Mouse (Mus musculus) kidney, embryonic 16.5 days (tissue): ENCODE data around the gene Sox14. TPM values are rescaled to one million over a fixed set of nuclear protein-coding genes. Genes with fewer than 3 reads are reported as not detected.

ENCODE experiments used
- polyA plus RNA-seq: library from polyadenylated mRNA; unstranded; fragments of >200 nt; fragmentation: Nextera tagmentation; extraction: Ambion mirVana; gene quantifications from 2 replicates; pipeline ENCODE4 v1.2.1, GENCODE M21; 2015

Sox14 gene
- polyA plus RNA-seq, 1 experiment from 2014 or later, result not detected

Other genes with a start within 250 kb of the Sox14 start
- gene Dzip1l, start 246.7 kb downstream of the Sox14 start, polyA plus RNA-seq, result 27.4 and 27.6 TPM in 2 replicates
- gene Cldn18, start 158.9 kb downstream of the Sox14 start, polyA plus RNA-seq, result 6.1 TPM in 1 of 2 replicates, not detected in the other